Mouse (Mus musculus): Measurements from ENCODE around the gene Zfp706. TPM values are rescaled to one million over a fixed set of nuclear protein-coding genes. Genes with fewer than 3 reads are reported as not detected.

Zfp706 gene
- polyA plus RNA-seq (2015; fragmentation: Nextera tagmentation; extraction: Ambion mirVana): 379 and 460 TPM in 2 replicates

- WGBS: under 1% methylated on average over 65 of the region's 79 CpGs
- no peaks in the 10 kb centered on the region for H3K9me3 ChIP-seq (replicated peaks)
- peak within 1 kb of the TSS; percentile 99 for H3K9ac ChIP-seq
- peaks cover 11% of the 10 kb centered on the region for H3K36me3 ChIP-seq
- H3K27me3 ChIP-seq: no peaks in the 10 kb centered on the region
- peak within 1 kb of the TSS; percentile 70 for H3K4me2 ChIP-seq
- H3K27ac ChIP-seq: peak within 1 kb of the TSS; percentile 97
- peaks cover 23% of the 10 kb centered on the region for H3K4me1 ChIP-seq (replicated peaks)
- ATAC-seq (replicated peaks; ENCODE audit: insufficient number of reproducible peaks, insufficient read depth, low FRiP score, low read depth): peak; percentile 98
- peak within 1 kb of the TSS; percentile 79 for H3K4me3 ChIP-seq
Observed at GRCm38 (mm10) chr15:37007233-37007958, at the start of gene Zfp706. Zfp706 (minus strand) TSS chr15:37007773.

GRCm38 (mm10) chr15:37054582-37054981 is 47.0 kb upstream of the Zfp706 start:
- Histone ChIP-seq H3K4me1 (replicated peaks) (no peaks in the 10 kb centered on the region), H3K27me3 (no peaks in the 10 kb centered on the region), H3K27ac (no peak overlapping the region), H3K4me3 (no peak overlapping the region), H3K36me3 (no peaks in the 10 kb centered on the region), H3K9me3 (replicated peaks) (no peaks in the 10 kb centered on the region; the same call in 1 of the 2 replicates), H3K4me2 (no peak overlapping the region), H3K9ac (no peak overlapping the region)
- 93% methylated on average over 5 of the region's 5 CpGs for WGBS
- ATAC-seq (replicated peaks; ENCODE audit: insufficient number of reproducible peaks, insufficient read depth, low FRiP score, low read depth): no peak

GRCm38 (mm10) chr15:37053085-37053762 is 45.7 kb upstream of the Zfp706 start:
- Histone ChIP-seq H3K27me3 (no peaks in the 10 kb centered on the region), H3K27ac (no peak overlapping the region), H3K4me3 (no peak overlapping the region), H3K36me3 (no peaks in the 10 kb centered on the region), H3K4me2 (no peak overlapping the region), H3K4me1 (replicated peaks) (no peaks in the 10 kb centered on the region), H3K9ac (no peak overlapping the region), H3K9me3 (replicated peaks) (no peaks in the 10 kb centered on the region; the same call in 1 of the 2 replicates)
- no peak for ATAC-seq (replicated peaks; ENCODE audit: insufficient number of reproducible peaks, insufficient read depth, low FRiP score, low read depth)
- WGBS: 76% methylated on average over 8 of the region's 8 CpGs

GRCm38 (mm10) chr15:37047403-37047802 is 39.8 kb upstream of the Zfp706 start:
- 89% methylated on average over 4 of the region's 4 CpGs for WGBS
- Histone ChIP-seq H3K4me3 (no peak overlapping the region), H3K4me2 (no peak overlapping the region), H3K27ac (no peak overlapping the region), H3K4me1 (replicated peaks) (peaks cover 6% of the 10 kb centered on the region), H3K9me3 (replicated peaks) (no peaks in the 10 kb centered on the region; the same call in 1 of the 2 replicates), H3K27me3 (no peaks in the 10 kb centered on the region), H3K9ac (no peak overlapping the region), H3K36me3 (no peaks in the 10 kb centered on the region)
- no peak for ATAC-seq (replicated peaks; ENCODE audit: insufficient number of reproducible peaks, insufficient read depth, low FRiP score, low read depth)

GRCm38 (mm10) chr15:37046586-37046985 is 39.0 kb upstream of the Zfp706 start:
- WGBS: 86% methylated on average over 10 of the region's 10 CpGs

GRCm38 (mm10) chr15:37046131-37046530 is 38.6 kb upstream of the Zfp706 start:
- no peak overlapping the region for H3K27ac ChIP-seq
- no peaks in the 10 kb centered on the region for H3K27me3 ChIP-seq
- 70% methylated on average over 7 of the region's 7 CpGs for WGBS
- H3K9ac ChIP-seq: no peak overlapping the region
- no peak overlapping the region for H3K4me3 ChIP-seq
- no peak overlapping the region for H3K4me2 ChIP-seq
- H3K36me3 ChIP-seq: no peaks in the 10 kb centered on the region
- no peak for ATAC-seq (replicated peaks; ENCODE audit: insufficient number of reproducible peaks, insufficient read depth, low FRiP score, low read depth)
- peaks cover 7% of the 10 kb centered on the region for H3K4me1 ChIP-seq (replicated peaks)
- H3K9me3 ChIP-seq (replicated peaks): no peaks in the 10 kb centered on the region

More at GRCm38 (mm10) chr15:37046586-37046985, 39.0 kb upstream of the Zfp706 start:
- no peaks in the 10 kb centered on the region for H3K27me3 ChIP-seq
- H3K9me3 ChIP-seq (replicated peaks): no peaks in the 10 kb centered on the region; the same call in 1 of the 2 replicates
- H3K36me3 ChIP-seq: no peaks in the 10 kb centered on the region
- H3K4me1 ChIP-seq (replicated peaks): peaks cover 7% of the 10 kb centered on the region
- ATAC-seq (replicated peaks; ENCODE audit: insufficient number of reproducible peaks, insufficient read depth, low FRiP score, low read depth): no peak
- no peak overlapping the region for H3K27ac ChIP-seq
- no peak overlapping the region for H3K9ac ChIP-seq
- no peak overlapping the region for H3K4me3 ChIP-seq
- no peak overlapping the region for H3K4me2 ChIP-seq

GRCm38 (mm10) chr15:37045456-37045855 is 37.9 kb upstream of the Zfp706 start:
- no peaks in the 10 kb centered on the region for H3K36me3 ChIP-seq
- WGBS: 71% methylated on average over 12 of the region's 12 CpGs
- no peak overlapping the region for H3K4me2 ChIP-seq
- no peak overlapping the region for H3K27ac ChIP-seq
- H3K4me1 ChIP-seq (replicated peaks): peaks cover 7% of the 10 kb centered on the region
- H3K27me3 ChIP-seq: no peaks in the 10 kb centered on the region
- ATAC-seq (replicated peaks; ENCODE audit: insufficient number of reproducible peaks, insufficient read depth, low FRiP score, low read depth): no peak
- H3K4me3 ChIP-seq: no peak overlapping the region
- H3K9me3 ChIP-seq (replicated peaks): no peaks in the 10 kb centered on the region
- no peak overlapping the region for H3K9ac ChIP-seq

- Histone ChIP-seq H3K27ac (no peak overlapping the region), H3K4me2 (no peak overlapping the region), H3K4me1 (replicated peaks) (peaks cover 11% of the 10 kb centered on the region), H3K27me3 (no peaks in the 10 kb centered on the region), H3K4me3 (no peak overlapping the region), H3K36me3 (no peaks in the 10 kb centered on the region), H3K9ac (no peak overlapping the region), H3K9me3 (replicated peaks) (no peaks in the 10 kb centered on the region)
- ATAC-seq (replicated peaks; ENCODE audit: insufficient number of reproducible peaks, insufficient read depth, low FRiP score, low read depth): no peak
- WGBS: 21% methylated on average over 5 of the region's 5 CpGs
Observed at GRCm38 (mm10) chr15:37042559-37042958, 35.0 kb upstream of the Zfp706 start.

GRCm38 (mm10) chr15:37041214-37041613 is 33.6 kb upstream of the Zfp706 start:
- Histone ChIP-seq H3K27me3 (no peaks in the 10 kb centered on the region), H3K4me1 (replicated peaks) (peaks cover 22% of the 10 kb centered on the region), H3K27ac (no peak overlapping the region), H3K9me3 (replicated peaks) (no peaks in the 10 kb centered on the region), H3K4me2 (no peak overlapping the region), H3K4me3 (no peak overlapping the region), H3K9ac (no peak overlapping the region), H3K36me3 (no peaks in the 10 kb centered on the region)
- WGBS: 91% methylated on average over 5 of the region's 5 CpGs
- ATAC-seq (replicated peaks; ENCODE audit: insufficient number of reproducible peaks, insufficient read depth, low FRiP score, low read depth): no peak

- H3K4me2 ChIP-seq: no peak overlapping the region
- no peak overlapping the region for H3K4me3 ChIP-seq
- peaks cover 23% of the 10 kb centered on the region for H3K4me1 ChIP-seq (replicated peaks)
- H3K9ac ChIP-seq: no peak overlapping the region
- H3K9me3 ChIP-seq (replicated peaks): no peaks in the 10 kb centered on the region
- 29% methylated on average over 1 of the region's 1 CpGs for WGBS
- H3K27me3 ChIP-seq: no peaks in the 10 kb centered on the region
- no peak overlapping the region for H3K27ac ChIP-seq
- ATAC-seq (replicated peaks; ENCODE audit: insufficient number of reproducible peaks, insufficient read depth, low FRiP score, low read depth): no peak
- H3K36me3 ChIP-seq: no peaks in the 10 kb centered on the region
Observed at GRCm38 (mm10) chr15:37038666-37039065, 31.1 kb upstream of the Zfp706 start.

GRCm38 (mm10) chr15:37037704-37038103 is 30.1 kb upstream of the Zfp706 start:
- WGBS: 74% methylated on average over 3 of the region's 3 CpGs
- Histone ChIP-seq H3K9ac (no peak overlapping the region), H3K27ac (no peak overlapping the region), H3K36me3 (no peaks in the 10 kb centered on the region), H3K4me1 (replicated peaks) (peaks cover 20% of the 10 kb centered on the region), H3K4me3 (no peak overlapping the region), H3K9me3 (replicated peaks) (no peaks in the 10 kb centered on the region), H3K4me2 (no peak overlapping the region), H3K27me3 (no peaks in the 10 kb centered on the region)
- ATAC-seq (replicated peaks; ENCODE audit: insufficient number of reproducible peaks, insufficient read depth, low FRiP score, low read depth): no peak

Measured in heart, embryonic 15.5 days (tissue).